Mouse (Mus musculus) forebrain, postnatal 0 days (tissue): ENCODE results near the gene Cct2. TPM values are rescaled to one million over a fixed set of nuclear protein-coding genes. Genes with fewer than 3 reads are reported as not detected.

ENCODE experiments used
- ATAC-seq: fragments of 200-750 bp; cut with Nextera tagmentation; 2 replicates; pipeline ENCODE4 v1.8.0; 2017; ENCODE audit warnings: mild to moderate bottlenecking, moderate library complexity
- DNase-seq: peaks from one replicate; pipeline ENCODE4 v3.0.0-alpha.2; 2015
- H3K27ac ChIP-seq: fragments of 300-500 bp; sonication (generic); 2 replicates; pipeline ENCODE4 v1.5.1; 2014; ENCODE audit warnings: low read depth, mild to moderate bottlenecking, antibody characterized with exemption, low read length, moderate library complexity, mixed read lengths
- H3K27me3 ChIP-seq: fragments of 300-500 bp; sonication (generic); 2 replicates; pipeline ENCODE4 v1.6.1; 2014; ENCODE audit warnings: mild to moderate bottlenecking, low read length, mixed read lengths; ENCODE audit not compliant: insufficient read depth
- H3K36me3 ChIP-seq: fragments of 300-500 bp; sonication (generic); 2 replicates; pipeline ENCODE4 v1.6.1; 2014; ENCODE audit warnings: mild to moderate bottlenecking, moderate library complexity; ENCODE audit not compliant: insufficient read depth
- H3K4me1 ChIP-seq: fragments of 300-500 bp; sonication (generic); 2 replicates; pipeline ENCODE4 v1.6.1; 2014; ENCODE audit warnings: antibody characterized with exemption; ENCODE audit not compliant: insufficient read depth
- H3K4me2 ChIP-seq: fragments of 300-500 bp; sonication (generic); 2 replicates; pipeline ENCODE4 v1.6.1; 2014; ENCODE audit warnings: low read depth, mild to moderate bottlenecking, moderate library complexity
- H3K4me3 ChIP-seq: fragments of 300-500 bp; sonication (generic); 2 replicates; pipeline ENCODE4 v1.5.1; 2014; ENCODE audit warnings: low read depth, low read length, mixed read lengths
- H3K9ac ChIP-seq: fragments of 300-500 bp; sonication (generic); 2 replicates; pipeline ENCODE4 v1.6.1; 2014; ENCODE audit warnings: mild to moderate bottlenecking
- H3K9me3 ChIP-seq: fragments of 300-500 bp; sonication (generic); 2 replicates; pipeline ENCODE4 v1.6.1; 2016; ENCODE audit warnings: low read length
- CTCF ChIP-seq: sonication (generic); IDR thresholded peaks from 2 replicates; pipeline ENCODE4 v1.5.1; 2016; ENCODE audit warnings: antibody characterized with exemption, control low read depth, low read depth
- WGBS: fragments of 180-500 bp; shearing (Covaris S2); extraction: QIAGEN DNeasy Blood & Tissue Kit; methylation state at CpG from one replicate; pipeline ENCODE4 v1.1.7; 2014; 5-methylcytosine and 5-hydroxymethylcytosine counted together
- polyA plus RNA-seq: library from polyadenylated mRNA; unstranded; fragments of >200 nt; fragmentation: Nextera tagmentation; extraction: Ambion mirVana; gene quantifications from 2 replicates; pipeline ENCODE4 v1.2.1, GENCODE M21; 2015
- total RNA-seq: library from RNA; depleted of rRNA; stranded (reverse); fragments of >200 nt; gene quantifications from 2 replicates; pipeline ENCODE4 v1.2.3, GENCODE M21; 2014

Gene Cct2
- total and polyA plus RNA-seq, 2 experiments from 2014 or later: 249 to 399 TPM

DNA sequence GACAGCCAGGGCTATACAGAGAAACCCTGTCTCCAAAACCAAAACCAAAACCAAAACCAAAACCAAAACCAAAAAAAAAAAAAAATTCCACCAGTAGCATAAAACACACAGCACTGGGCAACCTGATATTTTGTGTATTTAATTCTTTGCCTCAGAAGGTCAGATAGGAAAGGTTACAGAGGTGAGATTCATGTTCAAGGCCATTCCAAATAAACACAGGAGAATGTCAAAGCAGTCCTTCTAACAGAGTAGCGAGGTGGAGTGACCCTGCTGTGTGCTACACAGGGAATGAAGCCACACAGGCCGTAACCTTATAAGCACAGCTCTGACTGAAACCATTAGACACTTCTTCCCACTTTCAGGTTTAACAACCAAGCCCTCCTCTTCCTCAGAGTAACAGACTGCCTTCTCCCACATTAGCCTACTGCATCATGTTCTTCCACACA lies 18.3 kb upstream of the Cct2 start:
- 74% methylated on average over 2 of the region's 2 CpGs for WGBS
- ATAC-seq: no peak

GRCm38 (mm10) chr10:117081326-117081725 lies 17.7 kb upstream of the Cct2 start:
- no peak for TF ChIP-seq CTCF
- no peak overlapping the region for H3K9ac ChIP-seq
- H3K4me3 ChIP-seq: no peak overlapping the region
- H3K36me3 ChIP-seq: peaks cover 51% of the 10 kb centered on the region
- no peaks in the 10 kb centered on the region for H3K4me1 ChIP-seq
- H3K27me3 ChIP-seq: no peaks in the 10 kb centered on the region
- 68% methylated on average over 4 of the region's 4 CpGs for WGBS
- no peak overlapping the region for H3K4me2 ChIP-seq
- ATAC-seq (no peak), DNase-seq (no peak)
- H3K9me3 ChIP-seq: no peaks in the 10 kb centered on the region
- no peak overlapping the region for H3K27ac ChIP-seq

More for the DNA sequence above, 18.3 kb upstream of the Cct2 start:
- TF ChIP-seq CTCF: no peak
- Histone ChIP-seq H3K27ac (no peak overlapping the region), H3K9me3 (no peaks in the 10 kb centered on the region), H3K4me2 (no peak overlapping the region), H3K4me1 (no peaks in the 10 kb centered on the region), H3K9ac (no peak overlapping the region), H3K27me3 (no peaks in the 10 kb centered on the region), H3K36me3 (peaks cover 45% of the 10 kb centered on the region), H3K4me3 (no peak overlapping the region)
- no peak for DNase-seq

- no peaks in the 10 kb centered on the region for H3K4me1 ChIP-seq
- H3K27me3 ChIP-seq: no peaks in the 10 kb centered on the region
- no peaks in the 10 kb centered on the region for H3K9me3 ChIP-seq
- DNase-seq (no peak), ATAC-seq (peak; percentile 73)
- H3K4me2 ChIP-seq: no peak overlapping the region
- 81% methylated on average over 6 of the region's 6 CpGs for WGBS
- peaks cover 57% of the 10 kb centered on the region for H3K36me3 ChIP-seq
- H3K27ac ChIP-seq: no peak overlapping the region
- no peak overlapping the region for H3K4me3 ChIP-seq
- no peak overlapping the region for H3K9ac ChIP-seq
- TF ChIP-seq CTCF: peak; percentile 53
Observed at GRCm38 (mm10) chr10:117078284-117078683, 14.7 kb upstream of the Cct2 start.

DNA sequence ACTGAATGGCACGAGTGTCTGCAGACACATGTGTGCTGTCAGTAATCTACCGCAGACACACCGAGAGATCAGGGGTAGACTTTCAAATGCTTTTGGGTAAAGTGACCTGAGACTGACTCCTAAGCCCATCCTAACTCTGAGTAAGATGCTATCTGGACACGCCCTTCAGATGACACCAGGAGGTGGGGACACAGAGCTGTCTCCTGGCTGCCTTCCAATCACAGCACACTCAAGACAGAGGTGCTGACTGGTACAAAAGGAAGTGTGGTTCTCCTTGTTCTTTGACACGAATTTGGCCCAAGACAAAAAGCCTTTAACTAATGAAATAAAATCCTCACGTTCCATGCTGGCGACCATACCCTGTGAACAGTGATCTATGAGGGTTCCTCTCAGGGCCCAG lies 9.6 kb upstream of the Cct2 start:
- 85% methylated on average over 7 of the region's 7 CpGs for WGBS
- H3K4me1 ChIP-seq: no peaks in the 10 kb centered on the region
- no peaks in the 10 kb centered on the region for H3K27me3 ChIP-seq
- H3K4me2 ChIP-seq: no peak overlapping the region
- H3K27ac ChIP-seq: no peak overlapping the region
- H3K4me3 ChIP-seq: no peak overlapping the region
- ATAC-seq: no peak
- no peak for DNase-seq
- H3K9ac ChIP-seq: no peak overlapping the region
- peaks cover 46% of the 10 kb centered on the region for H3K36me3 ChIP-seq
- TF ChIP-seq CTCF: no peak
- H3K9me3 ChIP-seq: no peaks in the 10 kb centered on the region

DNA sequence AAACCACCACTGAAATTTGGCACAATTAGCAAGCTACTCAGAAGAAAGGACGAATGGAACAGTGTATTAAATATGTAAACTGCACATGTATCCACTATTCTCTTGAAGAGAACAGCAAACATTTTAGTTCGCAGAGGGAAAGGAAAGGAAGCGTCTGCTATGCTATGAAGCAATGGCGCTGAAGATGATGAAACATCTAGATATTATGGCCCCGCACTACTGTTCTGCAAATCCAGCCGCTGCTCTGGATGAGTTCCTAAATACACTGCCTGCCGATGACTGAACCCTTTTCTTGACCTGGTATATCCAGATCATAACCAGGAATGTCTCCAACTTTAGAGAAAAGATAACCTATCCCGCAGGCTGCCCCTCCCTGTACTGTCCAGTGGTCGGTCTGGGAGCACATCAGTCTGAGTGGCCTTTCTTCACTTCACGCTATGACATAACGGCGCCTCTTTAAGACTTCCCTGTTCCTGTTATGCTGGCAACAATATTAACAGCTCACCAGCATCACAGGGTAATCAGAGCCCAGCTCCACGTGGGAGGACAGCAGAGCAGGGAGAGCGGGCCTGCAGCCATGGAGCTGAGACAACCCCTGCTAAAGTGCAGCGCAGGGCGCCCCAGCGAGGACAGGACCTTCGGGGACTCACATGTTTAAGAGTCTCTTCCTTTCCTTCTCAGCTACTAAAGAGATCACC lies 8.7 kb upstream of the Cct2 start:
- DNase-seq (no peak), ATAC-seq (no peak)
- no peak overlapping the region for H3K4me3 ChIP-seq
- 92% methylated on average over 18 of the region's 18 CpGs for WGBS
- no peak overlapping the region for H3K27ac ChIP-seq
- H3K9me3 ChIP-seq: no peaks in the 10 kb centered on the region
- H3K9ac ChIP-seq: no peak overlapping the region
- H3K4me1 ChIP-seq: no peaks in the 10 kb centered on the region
- no peak overlapping the region for H3K4me2 ChIP-seq
- no peak for TF ChIP-seq CTCF
- no peaks in the 10 kb centered on the region for H3K27me3 ChIP-seq
- peaks cover 44% of the 10 kb centered on the region for H3K36me3 ChIP-seq

- no peak overlapping the region for H3K4me3 ChIP-seq
- ATAC-seq (peak; percentile 17; the same call in 1 of the 2 replicates), DNase-seq (no peak)
- no peaks in the 10 kb centered on the region for H3K9me3 ChIP-seq
- H3K27ac ChIP-seq: no peak overlapping the region
- H3K27me3 ChIP-seq: no peaks in the 10 kb centered on the region
- peak; percentile 36; the same call in 1 of the 2 replicates for TF ChIP-seq CTCF
- H3K9ac ChIP-seq: no peak overlapping the region
- WGBS: 88% methylated on average over 3 of the region's 3 CpGs
- H3K36me3 ChIP-seq: peaks cover 23% of the 10 kb centered on the region
- H3K4me1 ChIP-seq: no peaks in the 10 kb centered on the region
- H3K4me2 ChIP-seq: no peak overlapping the region
Observed at GRCm38 (mm10) chr10:117069109-117069508, 5.5 kb upstream of the Cct2 start.

- Histone ChIP-seq H3K4me1 (peaks cover 5% of the 10 kb centered on the region; the same call in 1 of the 2 replicates), H3K9ac (peak overlapping the region; percentile 43; the same call in 1 of the 2 replicates), H3K4me2 (peak overlapping the region; percentile 48), H3K9me3 (no peaks in the 10 kb centered on the region), H3K27ac (peak overlapping the region; percentile 87), H3K4me3 (peak overlapping the region; percentile 87), H3K27me3 (no peaks in the 10 kb centered on the region), H3K36me3 (peaks cover 29% of the 10 kb centered on the region)
- DNase-seq (no peak), ATAC-seq (peak; percentile 37)
- no peak for TF ChIP-seq CTCF
- WGBS: 8% methylated on average over 7 of the region's 7 CpGs
Observed at GRCm38 (mm10) chr10:117064076-117064475, 462 bp upstream of the Cct2 start.
